Mouse (Mus musculus): ENCODE measurements around the gene Endov. TPM values are rescaled to one million over a fixed set of nuclear protein-coding genes. Genes with fewer than 3 reads are reported as not detected.

Endov gene
- polyA plus RNA-seq, 1 experiment = 21.9 TPM

- TF ChIP-seq CTCF (IDR thresholded peaks at IDR 0.05; ENCODE audit: insufficient read depth, low read length) (no peak), POLR2A (IDR thresholded peaks at IDR 0.05; ENCODE audit: borderline replicate concordance, extremely low read depth, low read depth, low read length) (no peak)
- DNase-seq = no peak
- H3K4me1 ChIP-seq (ENCODE audit: control insufficient read depth, insufficient read depth, low read length) = peaks cover 7% of the 10 kb centered on the region
- H3K4me3 ChIP-seq (replicated peaks; ENCODE audit: extremely low read depth, low read depth, low read length) = no peak overlapping the region
- 68% methylated on average over 16 of the region's 16 CpGs for WGBS
Observed at GRCm38 (mm10) chr11:119543816-119544517, 52.8 kb downstream of the Endov start.

GRCm38 (mm10) chr11:119544518-119545105 lies 53.5 kb downstream of the Endov start:
- 83% methylated on average over 15 of the region's 15 CpGs for WGBS
- DNase-seq = no peak
- TF ChIP-seq CTCF (IDR thresholded peaks at IDR 0.05; ENCODE audit: insufficient read depth, low read length) (no peak), POLR2A (IDR thresholded peaks at IDR 0.05; ENCODE audit: borderline replicate concordance, extremely low read depth, low read depth, low read length) (no peak)

GRCm38 (mm10) chr11:119545281-119545680 lies 54.1 kb downstream of the Endov start:
- TF ChIP-seq POLR2A (IDR thresholded peaks at IDR 0.05; ENCODE audit: borderline replicate concordance, extremely low read depth, low read depth, low read length) = no peak
- TF ChIP-seq CTCF (IDR thresholded peaks at IDR 0.05; ENCODE audit: insufficient read depth, low read length) = no peak
- 56% methylated on average over 3 of the region's 3 CpGs for WGBS
- DNase-seq = no peak
- Histone ChIP-seq H3K4me1 (ENCODE audit: control insufficient read depth, insufficient read depth, low read length) (peaks cover 9% of the 10 kb centered on the region), H3K4me3 (replicated peaks; ENCODE audit: extremely low read depth, low read depth, low read length) (no peak overlapping the region)

More at GRCm38 (mm10) chr11:119544518-119545105, 53.5 kb downstream of the Endov start:
- Histone ChIP-seq H3K4me1 (ENCODE audit: control insufficient read depth, insufficient read depth, low read length) (peaks cover 9% of the 10 kb centered on the region), H3K4me3 (replicated peaks; ENCODE audit: extremely low read depth, low read depth, low read length) (no peak overlapping the region)

- peak overlapping the region; percentile 15 for H3K4me3 ChIP-seq (replicated peaks; ENCODE audit: extremely low read depth, low read depth, low read length)
- DNase-seq = no peak
- WGBS = 14% methylated on average over 10 of the region's 10 CpGs
- H3K4me1 ChIP-seq (ENCODE audit: control insufficient read depth, insufficient read depth, low read length) = peaks cover 9% of the 10 kb centered on the region
- no peak for TF ChIP-seq CTCF (IDR thresholded peaks at IDR 0.05; ENCODE audit: insufficient read depth, low read length)
- TF ChIP-seq POLR2A (IDR thresholded peaks at IDR 0.05; ENCODE audit: borderline replicate concordance, extremely low read depth, low read depth, low read length) = no peak
Observed at GRCm38 (mm10) chr11:119545741-119546495, 54.8 kb downstream of the Endov start.

GRCm38 (mm10) chr11:119546496-119547182 lies 55.5 kb downstream of the Endov start:
- 4% methylated on average over 46 of the region's 46 CpGs for WGBS
- Histone ChIP-seq H3K4me3 (replicated peaks; ENCODE audit: extremely low read depth, low read depth, low read length) (peak overlapping the region; percentile 53), H3K4me1 (ENCODE audit: control insufficient read depth, insufficient read depth, low read length) (peaks cover 9% of the 10 kb centered on the region)
- DNase-seq = no peak
- no peak for TF ChIP-seq CTCF (IDR thresholded peaks at IDR 0.05; ENCODE audit: insufficient read depth, low read length)
- TF ChIP-seq POLR2A (IDR thresholded peaks at IDR 0.05; ENCODE audit: borderline replicate concordance, extremely low read depth, low read depth, low read length) = no peak

- H3K4me1 ChIP-seq (ENCODE audit: control insufficient read depth, insufficient read depth, low read length) = peaks cover 9% of the 10 kb centered on the region
- TF ChIP-seq POLR2A (IDR thresholded peaks at IDR 0.05; ENCODE audit: borderline replicate concordance, extremely low read depth, low read depth, low read length) (peak; percentile 39; the same call in 1 of the 2 replicates), CTCF (IDR thresholded peaks at IDR 0.05; ENCODE audit: insufficient read depth, low read length) (no peak)
- DNase-seq = peak; percentile 32
- WGBS = under 1% methylated on average over 90 of the region's 90 CpGs
- peak within 1 kb of the TSS; percentile 53 for H3K4me3 ChIP-seq (replicated peaks; ENCODE audit: extremely low read depth, low read depth, low read length)
Observed at GRCm38 (mm10) chr11:119547183-119547921, 56.2 kb downstream of the Endov start, which contains the start of gene Nptx1. TSS of gene Nptx1 (minus strand) at chr11:119547753.

GRCm38 (mm10) chr11:119547951-119548591 lies 56.9 kb downstream of the Endov start:
- no peak for DNase-seq
- WGBS = 1% methylated on average over 39 of the region's 39 CpGs

GRCm38 (mm10) chr11:119548741-119549370 lies 57.7 kb downstream of the Endov start:
- H3K4me3 ChIP-seq (replicated peaks; ENCODE audit: extremely low read depth, low read depth, low read length) = no peak overlapping the region
- WGBS = 3% methylated on average over 37 of the region's 37 CpGs
- DNase-seq = no peak

More at GRCm38 (mm10) chr11:119547951-119548591, 56.9 kb downstream of the Endov start:
- Histone ChIP-seq H3K4me3 (replicated peaks; ENCODE audit: extremely low read depth, low read depth, low read length) (peak overlapping the region; percentile 53), H3K4me1 (ENCODE audit: control insufficient read depth, insufficient read depth, low read length) (peaks cover 14% of the 10 kb centered on the region)
- no peak for TF ChIP-seq CTCF (IDR thresholded peaks at IDR 0.05; ENCODE audit: insufficient read depth, low read length)
- TF ChIP-seq POLR2A (IDR thresholded peaks at IDR 0.05; ENCODE audit: borderline replicate concordance, extremely low read depth, low read depth, low read length) = no peak

More at GRCm38 (mm10) chr11:119548741-119549370, 57.7 kb downstream of the Endov start:
- no peak for TF ChIP-seq POLR2A (IDR thresholded peaks at IDR 0.05; ENCODE audit: borderline replicate concordance, extremely low read depth, low read depth, low read length)
- TF ChIP-seq CTCF (IDR thresholded peaks at IDR 0.05; ENCODE audit: insufficient read depth, low read length) = no peak
- H3K4me1 ChIP-seq (ENCODE audit: control insufficient read depth, insufficient read depth, low read length) = peaks cover 16% of the 10 kb centered on the region

Data from lung, adult 2 months (tissue).